Mouse (Mus musculus) heart, adult 9 months (tissue): Measurements from ENCODE around the gene Zfp451.
"Not testable (repeated sequence)": the region's sequence is repeated elsewhere in the genome, so short reads cannot be mapped to it uniquely, and the experiment has no call there.

Experiments
- DNase-seq, 2 experiments: peaks; one replicate each; pipeline ENCODE4 v3.0.0; 2022; ENCODE audit warnings: low spot score in 2 of 2

The Zfp451 gene

GRCm38 (mm10) chr1:33757491-33758041 lies 56.8 kb downstream of the Zfp451 start, which contains the start of gene Bag2:
Gene Bag2 (minus strand): TSS chr1:33757795.
- DNase-seq: peak; percentile 60

- DNase-seq: no peak
Observed at GRCm38 (mm10) chr1:33757033-33757413, 57.4 kb downstream of the Zfp451 start.

- DNase-seq: no peak
Observed at GRCm38 (mm10) chr1:33756258-33757032, 58.0 kb downstream of the Zfp451 start.

DNA sequence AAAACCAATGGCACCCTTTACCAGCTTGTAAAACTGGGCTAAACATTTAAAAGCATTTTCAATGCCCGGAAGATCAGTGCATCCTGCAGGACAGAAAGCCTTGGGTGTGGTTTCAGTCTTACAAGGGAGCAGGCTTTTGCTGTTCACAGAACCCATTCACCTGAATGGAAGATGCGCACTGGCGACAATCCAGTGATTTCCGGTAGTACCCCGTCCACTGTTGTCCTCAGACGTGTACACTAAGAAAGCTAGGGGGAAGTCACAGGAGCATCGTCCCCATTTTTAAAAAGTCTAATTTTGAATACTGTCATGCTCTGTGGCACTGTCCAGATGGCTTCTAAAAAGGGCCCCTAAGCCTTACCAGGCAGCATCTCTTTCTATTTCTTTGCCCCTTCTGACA lies 58.6 kb downstream of the Zfp451 start:
- DNase-seq: no peak

DNA sequence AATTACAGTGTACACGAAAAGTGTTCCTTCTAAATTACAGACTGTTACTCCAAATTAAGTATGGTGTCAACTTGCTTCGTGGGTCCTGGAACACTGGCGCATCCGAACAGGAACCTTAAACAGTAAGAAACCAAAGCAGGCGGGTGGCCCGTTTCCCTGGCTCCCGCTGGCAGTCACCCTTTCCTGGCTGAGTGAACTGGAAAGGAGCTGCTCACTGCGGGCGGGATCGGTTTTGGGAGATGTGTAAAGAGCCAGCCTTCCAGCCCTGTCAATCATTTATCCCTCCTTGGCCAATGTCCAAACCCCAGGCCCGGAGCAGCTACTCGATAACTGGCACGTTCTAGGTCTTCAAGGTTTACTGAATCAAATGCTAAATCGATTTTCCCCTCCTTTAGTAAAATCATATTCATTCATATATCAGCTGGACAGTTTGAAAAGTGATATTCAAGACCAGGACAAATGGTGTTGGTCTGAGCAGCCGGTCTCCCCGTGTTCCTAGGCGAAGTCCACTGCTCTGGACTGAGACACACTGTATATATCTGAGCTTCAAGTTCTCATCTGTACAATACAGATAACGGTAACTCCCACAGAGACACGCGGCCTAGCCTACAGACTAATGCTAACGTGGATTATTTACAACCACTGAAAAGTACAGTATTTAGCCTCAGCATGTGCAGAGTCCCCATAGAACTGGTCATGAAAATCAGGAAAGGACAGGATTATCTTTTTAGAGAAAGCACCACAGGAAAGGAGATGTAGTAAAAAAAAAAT lies 59.2 kb downstream of the Zfp451 start:
- no peak for DNase-seq

DNA sequence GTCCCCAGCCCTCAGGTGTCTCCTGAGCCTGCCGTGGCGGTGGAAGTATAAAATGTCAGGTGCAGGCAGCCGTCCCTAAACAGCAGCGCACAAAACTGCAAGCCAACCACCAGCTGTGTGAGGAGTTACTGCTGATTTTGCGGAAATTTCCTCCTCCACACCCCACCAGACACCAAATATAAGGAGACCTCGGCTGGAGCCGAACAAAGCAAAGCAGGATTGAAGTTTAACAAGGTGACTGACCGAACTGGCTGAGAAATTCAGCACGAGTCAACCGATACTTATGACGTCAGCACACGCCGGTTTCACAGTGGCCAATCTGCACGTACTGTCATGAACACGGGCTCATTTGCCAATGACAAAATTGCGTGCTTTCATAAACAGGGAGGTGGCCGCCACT lies 60.3 kb downstream of the Zfp451 start:
- no peak for DNase-seq

- DNase-seq: peak; percentile 27 to 46
Observed at GRCm38 (mm10) chr1:33751283-33751682, 63.1 kb downstream of the Zfp451 start.

GRCm38 (mm10) chr1:33749709-33750108 lies 64.7 kb downstream of the Zfp451 start:
- DNase-seq: not testable (repeated sequence)

DNA sequence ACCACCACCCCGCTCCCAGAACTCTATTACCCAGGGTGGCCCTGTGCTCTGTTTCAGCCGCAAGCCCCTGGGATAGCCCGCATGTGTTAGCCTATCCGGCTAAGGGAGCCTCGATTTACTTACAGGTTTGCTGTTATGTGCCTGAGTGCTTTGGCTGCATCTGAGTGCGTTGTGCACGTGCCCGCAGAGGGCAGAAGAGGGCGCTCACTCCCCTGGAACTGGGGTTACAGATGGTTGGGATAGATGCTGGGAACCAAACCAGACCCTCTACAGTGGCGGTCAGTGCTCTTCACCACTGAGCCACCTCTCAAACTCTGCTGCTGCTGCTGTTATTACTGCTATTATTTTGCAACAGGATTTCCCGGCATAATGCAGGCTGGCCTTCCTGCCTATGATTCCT lies 65.3 kb downstream of the Zfp451 start:
- no peak for DNase-seq

GRCm38 (mm10) chr1:33745901-33746300 lies 68.5 kb downstream of the Zfp451 start:
- DNase-seq: no peak

GRCm38 (mm10) chr1:33744815-33745214 lies 69.6 kb downstream of the Zfp451 start:
- DNase-seq: not testable (repeated sequence)

GRCm38 (mm10) chr1:33742903-33743302 lies 71.5 kb downstream of the Zfp451 start:
- no peak for DNase-seq

GRCm38 (mm10) chr1:33739302-33739701 lies 75.1 kb downstream of the Zfp451 start:
- peak; percentile 17 to 70 for DNase-seq

- no peak for DNase-seq
Observed at GRCm38 (mm10) chr1:33738681-33739278, 75.6 kb downstream of the Zfp451 start.

DNA sequence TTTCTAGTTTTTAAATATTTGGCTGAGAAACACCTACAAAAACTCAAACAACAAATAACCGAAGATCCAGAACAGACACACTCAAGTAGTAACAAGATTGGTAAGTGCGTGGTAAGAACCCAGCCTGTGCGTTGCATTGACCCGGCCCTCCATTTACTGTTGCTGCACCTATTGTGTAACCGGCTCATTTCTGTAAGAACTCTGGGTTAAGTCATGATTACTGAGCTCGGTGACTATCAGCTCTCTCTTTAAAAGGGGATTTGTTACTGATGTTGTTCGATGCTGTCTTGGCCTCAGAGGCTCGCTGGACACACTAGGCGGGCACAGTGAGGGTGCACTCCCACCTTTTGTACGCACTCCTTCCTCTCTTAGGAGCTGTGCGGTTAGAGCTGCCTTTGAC lies 76.1 kb downstream of the Zfp451 start:
- no peak for DNase-seq

GRCm38 (mm10) chr1:33734001-33734685 lies 80.3 kb downstream of the Zfp451 start:
- no peak for DNase-seq

- DNase-seq: no peak
Observed at GRCm38 (mm10) chr1:33733044-33733443, 81.4 kb downstream of the Zfp451 start.

DNA sequence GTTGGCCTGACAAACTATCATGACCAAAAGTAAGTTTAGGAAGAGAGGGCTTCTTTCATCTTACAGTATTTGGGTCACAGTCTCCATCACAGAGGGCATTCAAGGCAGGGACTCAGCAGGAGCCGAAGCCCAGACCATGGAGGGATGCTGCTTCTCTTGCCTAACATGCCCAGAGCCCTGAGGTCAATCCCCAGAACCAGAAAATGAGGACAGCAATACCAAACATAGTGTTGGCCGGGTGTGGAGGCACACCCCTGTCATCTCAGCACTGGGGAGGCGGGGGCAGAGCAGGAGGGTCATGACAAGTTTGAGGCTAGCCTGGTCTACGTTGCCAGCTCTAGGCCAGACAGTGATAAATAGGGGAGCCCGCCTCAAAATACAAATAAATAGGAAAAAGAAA lies 89.3 kb downstream of the Zfp451 start:
- no peak for DNase-seq

DNA sequence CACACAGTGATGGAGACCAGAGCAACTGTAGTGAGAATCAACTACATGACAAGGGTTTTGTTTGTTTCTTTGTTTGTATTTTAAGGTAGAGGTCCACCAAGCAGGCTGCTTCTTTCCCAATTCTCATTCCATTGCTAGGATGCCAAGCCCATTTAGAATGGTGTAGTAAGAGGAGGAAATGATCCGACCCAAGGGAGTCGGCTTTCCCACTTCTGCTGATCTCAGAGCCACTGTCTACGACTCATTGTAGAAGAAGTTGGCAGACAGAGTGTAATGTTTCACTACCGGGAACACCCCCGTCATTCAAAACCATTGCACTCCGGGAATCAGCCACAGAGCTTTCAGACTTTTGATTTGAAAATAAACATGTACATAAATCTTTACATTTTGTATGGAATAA lies 89.9 kb downstream of the Zfp451 start:
- no peak for DNase-seq

- no peak for DNase-seq
Observed at GRCm38 (mm10) chr1:33721020-33721419, 93.4 kb downstream of the Zfp451 start.

- DNase-seq: no peak
Observed at GRCm38 (mm10) chr1:33720231-33720630, 94.2 kb downstream of the Zfp451 start.

GRCm38 (mm10) chr1:33719733-33720225 lies 94.6 kb downstream of the Zfp451 start, which contains the start of gene Rab23:
Gene Rab23 (plus strand): TSS chr1:33719887.
- peak; percentile 77 for DNase-seq
